Mouse (Mus musculus) heart, postnatal 10 days (tissue): ENCODE data around the gene Agpat3. TPM values are rescaled to one million over a fixed set of nuclear protein-coding genes. Genes with fewer than 3 reads are reported as not detected.
A peak's percentile ranks its signal among the peaks of the same experiment; 100 is the strongest.

Experiments
- DNase-seq, 2 experiments: peaks; one replicate each; pipeline ENCODE4 v3.0.0; 2021
- intact Hi-C: fragments of 180-260 bp; cut with DNase I; formaldehyde crosslinking; loops from one replicate; pipeline ENCODE4 v1.15.1; 2025
- microRNA-seq, 2 experiments: library from miRNA; unstranded; fragments of <30 nt; microRNA quantifications; one replicate each; pipeline ENCODE4 v1.2.0; 2022
- total RNA-seq, 2 experiments: library from RNA; stranded (reverse); gene quantifications; 2 replicates each; pipeline ENCODE4 v1.2.3; 2021

The Agpat3 gene
- total RNA-seq, 2 experiments from 2014 or later, result 290 to 296 TPM

GRCm38 (mm10) chr10:78228560-78228928, 123.7 kb downstream of the Agpat3 start:
- intact Hi-C loops, result no loop called here
- DNase-seq, result no peak

GRCm38 (mm10) chr10:78227875-78228559, 124.3 kb downstream of the Agpat3 start:
- intact Hi-C loops, result no loop called here
- DNase-seq, result peak in 1 of 2 experiments; percentile 28

GRCm38 (mm10) chr10:78224136-78224535, 128.2 kb downstream of the Agpat3 start:
- no peak for DNase-seq
- intact Hi-C loops, result no loop called here

- DNase-seq, result peak; percentile 39 to 49
- intact Hi-C loops, result no loop called here
Observed at GRCm38 (mm10) chr10:78222908-78223307, 129.4 kb downstream of the Agpat3 start.

- DNase-seq, result no peak
- intact Hi-C loops, result no loop called here
Observed at GRCm38 (mm10) chr10:78221315-78221714, 131.0 kb downstream of the Agpat3 start.

- intact Hi-C loops, result no loop called here
- DNase-seq, result no peak
Observed at GRCm38 (mm10) chr10:78219528-78219927, 132.8 kb downstream of the Agpat3 start.

Small RNA genes within 50 kb of the gene (microRNA-seq; reads per million reads assigned to microRNA genes)
- gene Mir7659, result 0 reads per million in 2 experiments

Other genes with a start within 250 kb of the Agpat3 start
- 100 to 1,000 TPM; 279 to 284 TPM for gene D10Jhu81e, start 182.7 kb downstream of the Agpat3 start, total RNA-seq
- 10 to 100 TPM in 1 of 2 experiments, 1 to 10 TPM in 1; 9.8 to 10.8 TPM for gene Pwp2, start 167.3 kb downstream of the Agpat3 start, total RNA-seq
- 10 to 100 TPM; 37.9 to 38.1 TPM for gene Trappc10, start 107.8 kb downstream of the Agpat3 start, total RNA-seq
- gene Rrp1, start 60.6 kb upstream of the Agpat3 start, total RNA-seq, result 100 to 1,000 TPM; 120 to 122 TPM
- 10 to 100 TPM; 41.6 to 42.7 TPM for gene Cstb, start 73.2 kb upstream of the Agpat3 start, total RNA-seq
- gene Pdxk, start 112.5 kb upstream of the Agpat3 start, total RNA-seq, result 10 to 100 TPM in 1 of 2 experiments, 1 to 10 TPM in 1; 9.4 to 10.0 TPM
- not detected for gene Olfr1358, start 164.9 kb upstream of the Agpat3 start, total RNA-seq
- gene Ilvbl, start 221.9 kb upstream of the Agpat3 start, total RNA-seq, result 10 to 100 TPM; 50.4 to 53.2 TPM
- 10 to 100 TPM; 17.7 to 18.6 TPM for gene Syde1, start 239.5 kb upstream of the Agpat3 start, total RNA-seq